Mouse (Mus musculus): ENCODE results near the gene Spata1. TPM values are rescaled to one million over a fixed set of nuclear protein-coding genes. Genes with fewer than 3 reads are reported as not detected.

Gene Spata1
- total RNA-seq (2021) = 2.4 and 3.4 TPM in 2 replicates
- long read RNA-seq, experiment 1, partial matches to known transcripts = 1 of 7 reads
- long read RNA-seq, experiment 1, other reads (novel, unspliced or antisense) = 6 of 7 reads
- long read RNA-seq, experiment 2, partial matches to known transcripts = 0 of 1 reads
- long read RNA-seq, experiment 2, other reads (novel, unspliced or antisense) = 1 of 1 reads

DNA sequence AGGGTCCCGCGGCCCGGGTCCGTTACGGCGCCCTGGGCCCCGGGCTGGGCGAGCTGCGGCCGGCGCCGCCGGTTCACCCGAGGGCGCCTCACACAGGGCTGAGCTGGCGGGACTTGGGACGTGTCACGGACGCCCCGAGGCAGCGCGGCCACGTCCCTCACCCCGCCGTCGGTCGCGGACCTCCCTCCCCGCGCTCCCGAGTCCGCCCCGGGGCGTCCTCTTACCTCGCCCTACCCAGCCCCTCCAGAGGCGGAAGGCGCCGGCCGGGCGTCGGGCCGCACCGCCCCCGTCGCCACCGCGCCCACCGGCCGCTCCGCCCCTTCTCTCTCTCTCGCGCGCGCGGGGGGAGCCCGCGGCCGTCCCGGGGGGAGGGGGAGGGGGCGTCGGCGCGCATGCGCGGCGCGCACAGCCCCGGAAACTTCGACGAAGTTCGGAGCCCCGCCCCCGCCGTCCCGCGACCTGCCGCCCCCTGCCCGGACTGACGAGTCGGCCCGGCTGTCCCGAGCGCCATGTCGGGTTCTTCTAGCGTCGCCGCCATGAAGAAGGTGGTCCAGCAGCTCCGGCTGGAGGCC is at the start of gene Spata1, which contains the start of gene Gng5:
Spata1 (minus strand) TSS at position 323 of the 572 bp plus-strand sequence.
Gng5 (plus strand) TSS at position 377 of the 572 bp plus-strand sequence.
- peak; percentile 95 for DNase-seq

DNA sequence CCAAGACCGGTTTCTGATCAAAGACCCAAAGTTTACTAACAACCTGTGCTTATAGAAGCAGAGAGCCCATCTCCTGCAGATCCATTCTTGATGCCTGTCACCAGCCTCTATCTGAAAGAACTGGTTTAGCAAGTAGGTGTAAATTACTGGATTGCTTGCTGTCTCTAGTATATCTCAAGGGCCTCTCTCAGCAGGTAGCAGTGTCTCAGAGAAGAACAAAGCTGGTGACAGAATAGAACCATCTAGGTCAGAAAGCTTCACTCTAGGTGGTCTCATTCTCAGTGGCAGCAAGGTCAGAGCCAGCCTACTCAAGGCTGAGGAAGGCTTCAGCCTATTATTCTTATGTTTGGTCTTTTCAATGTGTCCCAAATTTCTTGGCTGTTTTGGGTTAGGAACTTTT is 44.1 kb upstream of the Spata1 start:
- no peak for DNase-seq

- DNase-seq = no peak
Measured at GRCm38 (mm10) chr3:146540521-146541273, 41.1 kb upstream of the Spata1 start.

GRCm38 (mm10) chr3:146534986-146535385 is 35.4 kb upstream of the Spata1 start:
- DNase-seq = no peak

GRCm38 (mm10) chr3:146528335-146528734 is 28.8 kb upstream of the Spata1 start:
- DNase-seq = no peak

GRCm38 (mm10) chr3:146521652-146522020 is 22.1 kb upstream of the Spata1 start:
- no peak for DNase-seq

DNA sequence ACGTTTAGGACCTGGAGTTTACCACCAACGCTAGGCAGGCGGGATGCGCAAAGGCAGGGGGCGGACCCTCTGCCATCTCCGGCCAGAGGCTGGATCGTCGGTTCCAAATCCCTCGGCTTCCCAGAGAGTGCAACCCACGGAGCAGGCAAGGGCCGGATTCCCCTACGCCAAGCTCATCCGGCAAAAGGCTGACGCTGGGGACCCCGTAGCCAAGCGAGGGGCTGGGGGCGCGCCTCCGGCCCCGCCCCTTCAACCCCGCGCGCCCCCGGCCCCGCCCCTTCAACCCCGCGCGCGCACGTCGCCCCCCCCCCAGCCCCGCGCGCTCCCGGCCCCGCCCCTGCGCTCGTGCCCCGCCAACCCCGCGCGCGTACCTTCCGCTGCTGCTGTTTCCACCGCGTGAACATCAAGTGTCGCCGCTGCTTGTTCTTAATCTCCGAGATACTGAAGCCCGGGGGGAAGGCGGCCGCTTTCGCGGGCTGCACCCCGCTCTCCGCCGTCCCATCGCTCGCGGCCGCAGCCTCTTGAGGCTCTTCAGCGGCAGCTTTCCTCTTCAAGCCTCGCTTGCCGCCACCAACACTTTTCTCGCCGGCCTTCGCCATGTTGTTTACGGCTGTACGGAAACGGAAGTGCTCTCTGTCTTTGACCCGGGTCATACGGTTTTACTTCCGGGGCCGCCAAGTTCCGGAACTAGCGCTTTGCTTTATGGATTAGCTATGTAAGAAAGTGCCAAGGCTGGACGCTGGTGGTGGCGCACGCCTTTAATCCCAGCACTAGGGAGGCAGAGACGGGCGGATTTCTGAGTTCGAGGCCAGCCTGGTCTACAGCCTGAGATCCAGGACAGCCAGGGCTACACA is 21.5 kb upstream of the Spata1 start, which contains the start of gene Rpf1:
Rpf1 (minus strand) TSS at position 632 of the 854 bp plus-strand sequence.
- peak; percentile 94 for DNase-seq

DNA sequence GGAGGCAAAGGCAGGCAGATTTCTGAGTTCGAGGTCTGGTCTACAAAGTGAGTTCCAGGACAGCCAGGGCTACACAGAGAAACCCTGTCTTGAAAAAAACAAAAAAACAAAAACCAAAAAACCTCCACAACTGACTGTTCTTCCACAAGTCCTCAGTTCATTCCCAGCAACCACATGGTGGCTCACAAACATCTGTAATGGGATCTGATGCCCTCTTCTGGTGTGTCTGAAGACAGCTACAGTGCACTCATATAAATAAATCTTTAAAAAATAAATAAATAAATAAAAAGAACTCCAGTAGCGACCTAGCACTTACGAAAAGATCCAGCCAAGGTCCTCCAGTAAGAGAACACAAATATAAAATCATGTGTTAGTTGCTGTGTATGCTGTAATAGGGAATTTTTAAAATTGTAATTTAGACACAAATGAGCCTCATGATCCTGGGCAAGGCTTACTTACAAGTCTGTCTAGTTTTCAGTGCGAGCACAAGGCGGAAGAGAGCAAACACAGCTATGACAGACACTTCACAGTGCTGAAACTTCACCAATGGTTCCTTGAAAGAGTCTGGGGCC is 20.8 kb upstream of the Spata1 start:
- no peak for DNase-seq

GRCm38 (mm10) chr3:146506711-146507110 is 7.2 kb upstream of the Spata1 start:
- DNase-seq = no peak

- no peak for DNase-seq
Measured at GRCm38 (mm10) chr3:146501601-146502123, 2.1 kb upstream of the Spata1 start.

GRCm38 (mm10) chr3:146500810-146501201 is 1.3 kb upstream of the Spata1 start:
- no peak for DNase-seq

GRCm38 (mm10) chr3:146500003-146500809 is 653 bp upstream of the Spata1 start:
- peak; percentile 68 for DNase-seq

DNA sequence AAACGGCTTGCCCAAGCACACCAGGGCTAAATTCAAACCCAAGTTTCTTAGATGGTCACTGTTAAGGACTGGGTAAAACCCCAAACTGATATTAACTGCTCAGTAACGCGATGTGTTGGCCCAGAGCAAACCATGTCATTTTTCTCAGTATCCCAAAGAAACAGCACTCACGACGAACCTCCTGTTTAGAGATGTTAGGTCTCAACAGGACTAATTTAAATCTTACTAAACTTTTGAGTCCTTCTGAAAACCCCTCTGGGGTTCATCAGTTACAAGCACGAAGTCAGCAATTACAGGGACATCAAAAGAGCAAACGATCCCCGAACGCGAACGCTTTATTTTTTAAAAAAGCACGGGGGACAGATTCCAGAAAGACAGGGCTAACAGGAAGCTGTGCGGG is 564 bp downstream of the Spata1 start:
- DNase-seq = no peak

- DNase-seq = no peak
Measured at GRCm38 (mm10) chr3:146494941-146495340, 4.6 kb downstream of the Spata1 start.

DNA sequence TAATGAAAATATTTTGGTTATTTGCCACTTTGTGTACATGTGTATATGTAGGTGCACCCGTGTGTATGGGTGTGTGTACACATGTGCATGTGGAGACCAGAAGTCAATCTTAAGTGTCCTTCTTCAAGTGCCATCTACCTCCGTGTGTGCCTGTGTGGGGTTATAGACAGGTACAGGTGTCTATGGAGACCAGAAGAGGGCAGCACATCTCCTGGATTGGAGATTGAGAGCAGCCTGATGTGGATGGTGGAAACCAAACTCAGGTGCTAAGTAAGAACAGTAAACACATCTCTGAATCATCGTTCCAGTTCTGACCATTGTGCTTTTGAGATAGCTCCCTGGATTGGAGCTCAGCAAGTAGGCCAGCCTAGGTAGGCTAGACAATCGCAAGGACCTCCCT is 13.1 kb downstream of the Spata1 start:
- no peak for DNase-seq

DNA sequence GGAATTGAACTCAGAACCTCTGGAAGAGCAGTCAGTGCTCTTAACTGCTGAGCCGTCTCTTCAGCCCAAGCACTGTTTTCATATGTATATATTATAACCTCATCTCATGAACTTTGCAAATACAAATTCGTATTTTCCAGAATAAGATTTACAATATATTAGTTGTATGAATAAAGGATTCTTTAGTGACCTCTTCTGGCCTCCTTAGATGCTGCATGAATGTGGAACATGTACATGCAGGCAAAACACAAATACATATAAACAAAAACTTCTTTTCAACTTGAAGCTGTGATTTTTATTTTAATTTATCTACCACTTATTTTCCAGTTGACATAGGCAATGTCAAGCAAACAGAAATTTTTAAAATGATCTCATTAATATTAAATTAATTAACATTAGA is 17.5 kb downstream of the Spata1 start:
- DNase-seq = no peak

GRCm38 (mm10) chr3:146474428-146474827 is 25.1 kb downstream of the Spata1 start:
- no peak for DNase-seq

DNA sequence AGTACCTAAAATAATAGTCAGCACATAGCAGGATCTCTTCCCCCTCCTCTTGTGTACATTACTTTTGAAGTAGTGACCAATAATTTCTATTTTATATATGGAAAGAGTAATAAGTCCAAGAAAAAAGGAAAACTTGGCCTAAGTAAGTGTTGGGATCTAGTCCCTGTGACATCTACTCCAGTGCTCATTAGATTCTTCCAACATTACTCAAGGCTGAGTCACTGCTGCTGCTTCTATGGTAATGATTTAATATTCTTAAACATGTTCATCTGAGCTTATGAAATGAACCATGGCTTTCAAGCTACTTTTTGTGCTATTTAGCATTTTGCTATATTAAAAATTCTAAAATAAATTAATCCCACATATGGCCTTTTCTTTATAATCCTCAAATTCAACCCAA is 25.8 kb downstream of the Spata1 start:
- DNase-seq = no peak

- no peak for DNase-seq
Measured at GRCm38 (mm10) chr3:146472657-146473056, 26.9 kb downstream of the Spata1 start.

- no peak for DNase-seq
Measured at GRCm38 (mm10) chr3:146469226-146469625, 30.3 kb downstream of the Spata1 start.

DNA sequence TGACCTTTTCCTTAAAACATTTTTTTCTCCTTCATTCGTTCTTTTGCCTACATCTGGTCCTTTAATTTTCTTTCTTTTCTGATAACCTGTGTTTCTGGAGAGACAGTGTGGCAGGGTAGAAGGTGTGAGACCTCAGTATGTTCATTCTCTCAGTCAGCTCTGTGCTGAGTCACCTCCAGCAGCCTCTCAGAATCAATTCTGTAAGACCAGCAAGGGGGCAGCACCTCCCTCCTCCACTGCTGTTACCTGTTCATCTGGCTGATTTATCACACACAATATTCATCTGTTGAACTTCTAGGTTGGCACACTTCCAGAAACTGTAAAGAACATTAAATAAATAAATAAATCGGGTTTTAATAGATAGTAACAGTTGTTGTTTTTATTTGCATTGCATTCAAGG is 36.6 kb downstream of the Spata1 start:
- no peak for DNase-seq
